In the genomic region with DNA sequence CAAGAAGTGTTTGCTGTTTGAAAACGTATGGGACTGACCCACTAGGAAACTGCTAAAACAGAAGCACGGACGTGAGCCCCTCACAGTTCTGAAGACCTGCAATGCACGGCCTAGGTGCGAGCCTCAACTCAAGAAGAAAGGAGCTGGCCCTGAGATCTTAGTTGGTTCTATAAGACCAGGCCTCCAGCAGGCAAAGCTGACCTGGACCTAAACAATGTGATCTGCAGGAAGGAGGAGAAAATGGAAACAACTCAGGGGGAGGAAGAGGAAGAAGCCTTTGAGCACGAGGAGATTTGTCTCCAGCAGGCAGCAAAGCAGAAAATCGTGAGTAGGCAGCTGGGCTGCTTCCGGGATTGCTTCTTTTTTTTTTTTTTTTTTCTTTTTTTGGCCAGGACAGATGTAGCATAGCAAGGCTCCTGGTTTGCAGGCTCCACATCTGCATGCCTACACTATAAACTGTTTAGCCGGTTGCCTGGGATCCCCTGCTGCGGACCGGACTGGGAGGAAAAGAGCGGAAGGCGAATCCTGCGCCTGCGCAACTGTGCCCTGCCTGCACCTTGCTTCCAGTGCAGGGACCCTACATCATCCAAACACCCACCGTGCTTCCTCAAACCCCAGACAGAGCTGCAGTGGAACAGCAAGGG, we compare ENCODE assay signal across 10 mouse cellular contexts. TPM values are rescaled to one million over a fixed set of nuclear protein-coding genes. Genes with fewer than 3 reads are reported as not detected.
DNase-seq lines count a peak whose midpoint lies in the region; ATAC-seq and TF ChIP-seq lines count a peak whose summit lies in the region.
"Had no signal": no experiment of that assay in that cellular context is flagged by ENCODE, and none has a peak within 500 bp of the region (broad histone marks: within the 10 kb centered on the region; RNA-seq: fewer than 3 reads in every experiment).

No protein-coding gene starts in this region.

- H3K4me1 ChIP-seq in hindbrain, embryonic 13.5 days (replicated peaks): no peaks in the 10 kb centered on the region
- H3K4me1 ChIP-seq in hindbrain, postnatal 0 days (ENCODE audit: insufficient read depth, low read length): no peaks in the 10 kb centered on the region
- H3K4me1 ChIP-seq in CH12.LX (ENCODE audit: control insufficient read depth in 1 of 2, insufficient read depth in 2 of 2): peaks cover 3 to 15% of the 10 kb centered on the region in 2 experiments; a peak in 3 of 4 replicates
- H3K4me1 ChIP-seq in heart, postnatal 0 days (ENCODE audit: control insufficient read depth, insufficient read depth): no peaks in the 10 kb centered on the region
- H3K4me1 ChIP-seq: neural tube, embryonic 12.5 days had no signal

- DNase-seq in hindbrain, postnatal 0 days (ENCODE audit: low spot score): no peak
- no peak for DNase-seq in CH12.LX (ENCODE audit: extremely low read depth)
- no peak for DNase-seq in heart, postnatal 0 days (ENCODE audit: low spot score)
- DNase-seq in lung, postnatal 36 days: peak; percentile 43
- no peak for DNase-seq in cerebellum, adult 11 months
- DNase-seq in layer of hippocampus, postnatal 10 days (ENCODE audit: low spot score in 2 of 2): no peak
- DNase-seq in kidney, postnatal 25 days: no peak

- no peak overlapping the region for H3K4me3 ChIP-seq in hindbrain, embryonic 13.5 days
- H3K4me3 ChIP-seq in hindbrain, postnatal 0 days (ENCODE audit: low read length): no peak overlapping the region
- H3K4me3 ChIP-seq in CH12.LX (replicated peaks in 1 of 3; ENCODE audit: low read depth in 2 of 3, low read length in 2 of 3, poor library complexity in 1 of 3): no peak overlapping the region
- H3K4me3 ChIP-seq in heart, postnatal 0 days (ENCODE audit: low read depth, low read length): no peak overlapping the region
- H3K4me3 ChIP-seq: embryonic facial prominence, embryonic 13.5 days; neural tube, embryonic 12.5 days had no signal

- no peaks in the 10 kb centered on the region for H3K36me3 ChIP-seq in hindbrain, embryonic 13.5 days
- H3K36me3 ChIP-seq in hindbrain, postnatal 0 days (ENCODE audit: insufficient read depth, low read length): no peaks in the 10 kb centered on the region
- H3K36me3 ChIP-seq in CH12.LX (replicated peaks in 1 of 2; ENCODE audit: control insufficient read depth in 1 of 2, insufficient read depth in 1 of 2, low read length in 1 of 2): no peaks in the 10 kb centered on the region
- H3K36me3 ChIP-seq in heart, postnatal 0 days (replicated peaks; ENCODE audit: control insufficient read depth, insufficient read depth, low read length): no peaks in the 10 kb centered on the region
- H3K36me3 ChIP-seq: embryonic facial prominence, embryonic 13.5 days; neural tube, embryonic 12.5 days had no signal

- dilution Hi-C loops in CH12.LX (cut with MboI; ENCODE audit: extremely low pct_ligation_motif_present, extremely low pct_unique_long_range_greater_than_20kb, low sequenced_read_pairs): no loop called here

- H3K27ac ChIP-seq in hindbrain, embryonic 13.5 days: peak overlapping the region; percentile 48; the same call in 1 of the 2 replicates
- H3K27ac ChIP-seq in hindbrain, postnatal 0 days: no peak overlapping the region
- no peak overlapping the region for H3K27ac ChIP-seq in CH12.LX (ENCODE audit: insufficient read depth, low read depth)
- peak overlapping the region; percentile 38; the same call in 1 of the 2 replicates for H3K27ac ChIP-seq in heart, postnatal 0 days (ENCODE audit: low read depth)
- H3K27ac ChIP-seq: embryonic facial prominence, embryonic 13.5 days; neural tube, embryonic 12.5 days had no signal

- no peaks in the 10 kb centered on the region for H3K79me2 ChIP-seq in CH12.LX (replicated peaks; ENCODE audit: control insufficient read depth, extremely low read depth, insufficient read depth, poor library complexity, severe bottlenecking)

- in situ Hi-C loops in CH12.LX (cut with MboI; ENCODE audit: low pct_ligation_motif_present, low pct_unique_long_range_greater_than_20kb, low sequenced_read_pairs): no loop called here

- ATAC-seq in hindbrain, embryonic 13.5 days (ENCODE audit: low FRiP score): no peak
- ATAC-seq in hindbrain, postnatal 0 days: no peak
- no peak for ATAC-seq in heart, postnatal 0 days (ENCODE audit: insufficient read depth, low read depth)

- no peaks in the 10 kb centered on the region for H3K27me3 ChIP-seq in hindbrain, embryonic 13.5 days
- H3K27me3 ChIP-seq in hindbrain, postnatal 0 days (ENCODE audit: insufficient read depth, low read length): no peaks in the 10 kb centered on the region
- H3K27me3 ChIP-seq in CH12.LX (replicated peaks): no peaks in the 10 kb centered on the region
- no peaks in the 10 kb centered on the region for H3K27me3 ChIP-seq in heart, postnatal 0 days (ENCODE audit: control insufficient read depth, insufficient read depth, low read length)
- H3K27me3 ChIP-seq: embryonic facial prominence, embryonic 13.5 days; neural tube, embryonic 12.5 days had no signal

- TF ChIP-seq CTCF in hindbrain, postnatal 0 days (IDR thresholded peaks at IDR 0.05; ENCODE audit: low read depth): no peak
- no peak for TF ChIP-seq CTCF in CH12.LX (conservative IDR thresholded peaks at IDR 0.05 in 1 of 2, IDR thresholded peaks at IDR 0.05 in 1 of 2; ENCODE audit: low read depth in 2 of 2, low read length in 2 of 2)
- TF ChIP-seq CTCF in heart, postnatal 0 days (IDR thresholded peaks at IDR 0.05; ENCODE audit: low read depth): no peak

- TF ChIP-seq POLR2A in CH12.LX (IDR thresholded peaks at IDR 0.05; ENCODE audit: low read depth, low read length): no peak

- no peak for TF ChIP-seq RAD21 in CH12.LX (IDR thresholded peaks at IDR 0.05; ENCODE audit: low read depth, low read length)

- H3K9ac ChIP-seq in hindbrain, embryonic 13.5 days: no peak overlapping the region
- no peak overlapping the region for H3K9ac ChIP-seq in hindbrain, postnatal 0 days (replicated peaks; ENCODE audit: low read length)
- H3K9ac ChIP-seq in CH12.LX (ENCODE audit: insufficient read depth, low read depth): no peak overlapping the region
- no peak overlapping the region for H3K9ac ChIP-seq in heart, postnatal 0 days (replicated peaks; ENCODE audit: low read depth, low read length)
- H3K9ac ChIP-seq: embryonic facial prominence, embryonic 13.5 days; neural tube, embryonic 12.5 days had no signal

- 69% methylated on average over 16 of the region's 16 CpGs for WGBS in hindbrain, embryonic 13.5 days
- WGBS in hindbrain, postnatal 0 days: 59% methylated on average over 16 of the region's 16 CpGs
- WGBS in heart, postnatal 0 days: 52% methylated on average over 16 of the region's 16 CpGs

- no peaks in the 10 kb centered on the region for H3K9me3 ChIP-seq in hindbrain, embryonic 13.5 days
- H3K9me3 ChIP-seq in hindbrain, postnatal 0 days (ENCODE audit: low read length): no peaks in the 10 kb centered on the region
- H3K9me3 ChIP-seq in CH12.LX (replicated peaks; ENCODE audit: low read length): no peaks in the 10 kb centered on the region
- no peaks in the 10 kb centered on the region for H3K9me3 ChIP-seq in heart, postnatal 0 days (replicated peaks; ENCODE audit: control insufficient read depth, low read length)
- H3K9me3 ChIP-seq: embryonic facial prominence, embryonic 13.5 days; neural tube, embryonic 12.5 days had no signal

- no peak overlapping the region for H3K4me2 ChIP-seq in hindbrain, embryonic 13.5 days
- H3K4me2 ChIP-seq in hindbrain, postnatal 0 days (ENCODE audit: low read depth, low read length): no peak overlapping the region
- no peak overlapping the region for H3K4me2 ChIP-seq in CH12.LX (ENCODE audit: insufficient read depth, low read depth, poor library complexity, severe bottlenecking)
- H3K4me2 ChIP-seq in heart, postnatal 0 days (ENCODE audit: low read depth, low read length): 0 out of 2 replicates have a peak overlapping the region, but pooled peaks have one; percentile 6
- H3K4me2 ChIP-seq: embryonic facial prominence, embryonic 13.5 days; neural tube, embryonic 12.5 days had no signal

- no peak for TF ChIP-seq EP300 in CH12.LX (IDR thresholded peaks at IDR 0.05; ENCODE audit: low read length)
- no peak for TF ChIP-seq EP300 in heart, postnatal 0 days (IDR thresholded peaks at IDR 0.05; ENCODE audit: low read depth)

TF ChIP-seq in CH12.LX, 34 proteins besides CTCF, POLR2A, EP300 and RAD21:
- TF ChIP-seq CHD2 (IDR thresholded peaks at IDR 0.05; ENCODE audit: low read length): no peak
- TF ChIP-seq ZNF384 (IDR thresholded peaks at IDR 0.05; ENCODE audit: low read depth, low read length): peak; percentile 55

RNA-seq across cellular contexts. Expression of a gene that starts 39.3 kb away (rescaled TPM):
- 34.0 and 40.2 TPM in 2 replicates for polyA plus RNA-seq in hindbrain, embryonic 13.5 days (2015; fragmentation: Nextera tagmentation; extraction: Ambion mirVana)
- 31.7 and 35.4 TPM in 2 replicates for total RNA-seq in hindbrain, postnatal 0 days (2014; rRNA removed)
- polyA plus RNA-seq in hindbrain, postnatal 0 days (2015; fragmentation: Nextera tagmentation; extraction: Ambion mirVana): 101 and 107 TPM in 2 replicates
- 7.4 and 11.7 TPM in 2 replicates for total RNA-seq in CH12.LX (2012; rRNA removed)
- total RNA-seq in CH12.LX (2014; rRNA removed): 4.3 and 6.5 TPM in 2 replicates
- 5.4 and 8.3 TPM in 2 replicates for polyA plus RNA-seq in CH12.LX (2012; ENCODE audit: insufficient read length, low read depth)
- 0.69 and 3.3 TPM in 2 replicates for total RNA-seq in heart, postnatal 0 days (2014; rRNA removed; ENCODE audit: low replicate concordance)
- 7.2 and 7.8 TPM in 2 replicates for polyA plus RNA-seq in heart, postnatal 0 days (2015; fragmentation: Nextera tagmentation; extraction: Ambion mirVana)
- 10 to 100 TPM; 48.8 to 50.5 TPM for total RNA-seq in layer of hippocampus, postnatal 10 days (2021)

Comparison
In these comparisons a context has a peak if more than half of its experiments do, and no peak if none do; other contexts are left out.
1. H3K27ac ChIP-seq: peak in hindbrain, embryonic 13.5 days (single experiment) and heart, postnatal 0 days (single experiment); none in hindbrain, postnatal 0 days (single experiment) and CH12.LX (single experiment).